Mouse (Mus musculus) right cerebral cortex, postnatal 10 days (tissue): ENCODE results near the gene Gapt.

Source experiments
- DNase-seq, 2 experiments: peaks; one replicate each; pipeline ENCODE4 v3.0.0; 2021; ENCODE audit warnings: low spot score in 2 of 2

Gapt gene

GRCm38 (mm10) chr13:110346707-110347106 lies 10.3 kb downstream of the Gapt start:
- DNase-seq: no peak

- no peak for DNase-seq
Observed at GRCm38 (mm10) chr13:110342602-110343001, 14.4 kb downstream of the Gapt start.

GRCm38 (mm10) chr13:110332958-110333597 lies 23.9 kb downstream of the Gapt start:
- DNase-seq: no peak

- peak; percentile 31 to 34 for DNase-seq
Observed at GRCm38 (mm10) chr13:110318746-110319145, 38.3 kb downstream of the Gapt start.

GRCm38 (mm10) chr13:110307188-110307587 lies 49.8 kb downstream of the Gapt start:
- no peak for DNase-seq
